Mouse (Mus musculus): ENCODE measurements around the gene Plcl2. TPM values are rescaled to one million over a fixed set of nuclear protein-coding genes. Genes with fewer than 3 reads are reported as not detected.
A peak's percentile ranks its signal among the peaks of the same experiment; 100 is the strongest.

The Plcl2 gene
- polyA plus RNA-seq (2015; fragmentation: Nextera tagmentation; extraction: Ambion mirVana): 4.3 and 4.8 TPM in 2 replicates

DNA sequence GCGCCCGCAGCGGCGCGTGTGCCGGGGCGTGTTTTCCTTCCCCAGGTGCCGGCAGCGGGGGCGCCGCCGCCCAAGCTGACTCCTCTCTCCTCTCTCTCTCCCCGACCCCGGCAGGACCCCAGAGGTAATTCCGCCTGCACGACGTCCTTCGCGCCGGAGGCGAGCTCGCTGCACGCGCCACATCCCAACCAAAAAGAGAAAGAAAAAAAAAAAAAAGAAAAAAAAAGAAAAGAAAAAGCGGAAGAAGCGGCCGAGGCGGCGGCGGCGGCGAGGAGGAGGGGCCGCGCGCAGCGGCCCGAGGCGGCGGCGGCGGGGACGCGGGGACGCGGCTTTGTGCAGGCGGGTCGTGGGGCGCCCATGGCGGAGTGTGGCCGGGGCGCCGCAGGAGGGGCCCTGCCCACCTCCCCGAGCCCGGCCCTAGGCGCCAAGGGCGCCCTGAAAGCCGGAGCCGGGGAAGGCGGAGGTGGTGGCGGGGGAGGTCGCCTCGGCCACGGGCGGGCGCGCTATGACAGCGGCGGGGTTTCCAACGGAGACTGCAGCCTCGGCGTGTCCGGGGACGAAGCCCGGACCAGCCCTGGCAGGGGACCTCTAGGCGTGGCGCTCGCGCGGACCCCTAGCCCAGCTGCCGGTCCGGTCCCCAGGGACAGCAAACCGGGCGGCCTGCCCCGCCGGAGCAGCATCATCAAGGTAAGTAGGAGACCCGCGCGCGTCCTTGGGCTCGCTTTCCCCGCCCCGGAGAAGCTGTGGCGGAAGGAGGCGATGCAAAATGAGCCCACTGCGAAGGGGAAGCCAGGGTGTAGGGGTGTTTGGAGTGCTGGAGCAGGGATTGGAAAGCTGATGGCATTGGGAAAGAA is at the start of gene Plcl2:
TSS of gene Plcl2 (plus strand) at position 153 of the 854 bp plus-strand sequence.
- H3K9ac ChIP-seq (ENCODE audit: low read depth, low read length): peak within 1 kb of the TSS; percentile 83
- TF ChIP-seq CTCF (IDR thresholded peaks at IDR 0.05; ENCODE audit: low read depth): no peak
- no peaks in the 10 kb centered on the region for H3K9me3 ChIP-seq (ENCODE audit: control insufficient read depth)
- under 1% methylated on average over 68 of the region's 95 CpGs for WGBS
- H3K4me2 ChIP-seq (replicated peaks; ENCODE audit: low read depth): peak within 1 kb of the TSS; percentile 90
- peak; percentile 39 for ATAC-seq
- peak within 1 kb of the TSS; percentile 94 for H3K4me3 ChIP-seq (ENCODE audit: low read depth, low read length)
- H3K36me3 ChIP-seq (ENCODE audit: control insufficient read depth, insufficient read depth): no peaks in the 10 kb centered on the region
- no peaks in the 10 kb centered on the region for H3K4me1 ChIP-seq (replicated peaks; ENCODE audit: control insufficient read depth, insufficient read depth, low read length)
- H3K27me3 ChIP-seq (replicated peaks; ENCODE audit: control insufficient read depth, insufficient read depth, low read length): no peaks in the 10 kb centered on the region
- H3K27ac ChIP-seq (ENCODE audit: low read depth, low read length): peak within 1 kb of the TSS; percentile 83

DNA sequence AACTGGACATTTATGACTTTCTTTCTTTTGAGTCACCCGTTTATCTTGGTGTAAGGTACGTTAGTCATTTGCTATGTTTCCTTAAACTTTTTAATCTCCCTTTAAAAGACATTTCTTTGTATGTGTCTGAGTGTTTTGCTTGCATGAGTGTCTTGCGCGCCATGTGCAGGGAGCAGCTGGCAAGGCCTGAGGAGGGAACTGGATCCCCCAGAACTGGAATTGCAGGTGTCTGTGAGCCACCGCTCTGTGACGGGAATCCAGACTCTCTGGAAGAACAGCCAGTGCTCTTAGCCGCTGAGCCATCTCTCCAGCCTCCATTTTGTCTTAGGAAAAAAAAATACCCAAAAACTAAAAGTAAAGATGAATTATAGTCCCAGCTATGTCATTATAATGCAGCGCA is 48.9 kb upstream of the Plcl2 start:
- H3K4me2 ChIP-seq (replicated peaks; ENCODE audit: low read depth): no peak overlapping the region
- WGBS: 68% methylated on average over 8 of the region's 8 CpGs
- H3K36me3 ChIP-seq (ENCODE audit: control insufficient read depth, insufficient read depth): no peaks in the 10 kb centered on the region
- H3K9me3 ChIP-seq (ENCODE audit: control insufficient read depth): no peaks in the 10 kb centered on the region
- no peaks in the 10 kb centered on the region for H3K4me1 ChIP-seq (replicated peaks; ENCODE audit: control insufficient read depth, insufficient read depth, low read length)
- H3K27ac ChIP-seq (ENCODE audit: low read depth, low read length): no peak overlapping the region
- no peaks in the 10 kb centered on the region for H3K27me3 ChIP-seq (replicated peaks; ENCODE audit: control insufficient read depth, insufficient read depth, low read length)
- no peak overlapping the region for H3K4me3 ChIP-seq (ENCODE audit: low read depth, low read length)
- no peak for ATAC-seq
- no peak overlapping the region for H3K9ac ChIP-seq (ENCODE audit: low read depth, low read length)
- no peak for TF ChIP-seq CTCF (IDR thresholded peaks at IDR 0.05; ENCODE audit: low read depth)

DNA sequence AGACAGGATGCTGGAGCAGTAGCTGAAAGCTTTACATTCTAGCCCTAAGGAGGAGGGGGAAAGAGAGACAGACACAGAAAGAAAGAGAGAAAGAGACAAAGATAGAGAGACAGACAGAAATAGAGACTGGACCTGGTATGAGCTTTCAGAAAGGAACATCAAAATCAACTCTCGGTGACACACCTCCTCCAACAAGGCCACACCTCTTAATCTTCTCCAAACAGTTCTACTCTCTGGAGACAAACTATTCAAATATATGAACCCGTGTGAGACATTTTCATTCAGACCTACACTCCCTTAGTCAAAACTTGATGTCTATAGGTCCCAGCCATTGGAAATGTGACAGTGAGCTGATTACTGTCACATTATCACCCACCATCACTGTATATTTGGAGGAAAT is 41.8 kb upstream of the Plcl2 start:
- TF ChIP-seq CTCF (IDR thresholded peaks at IDR 0.05; ENCODE audit: low read depth): no peak
- no peak overlapping the region for H3K27ac ChIP-seq (ENCODE audit: low read depth, low read length)
- H3K4me1 ChIP-seq (replicated peaks; ENCODE audit: control insufficient read depth, insufficient read depth, low read length): no peaks in the 10 kb centered on the region
- no peaks in the 10 kb centered on the region for H3K27me3 ChIP-seq (replicated peaks; ENCODE audit: control insufficient read depth, insufficient read depth, low read length)
- H3K9me3 ChIP-seq (ENCODE audit: control insufficient read depth): no peaks in the 10 kb centered on the region
- H3K36me3 ChIP-seq (ENCODE audit: control insufficient read depth, insufficient read depth): no peaks in the 10 kb centered on the region
- H3K4me3 ChIP-seq (ENCODE audit: low read depth, low read length): no peak overlapping the region
- no peak for ATAC-seq
- WGBS: 83% methylated on average over 2 of the region's 2 CpGs
- no peak overlapping the region for H3K4me2 ChIP-seq (replicated peaks; ENCODE audit: low read depth)
- no peak overlapping the region for H3K9ac ChIP-seq (ENCODE audit: low read depth, low read length)

DNA sequence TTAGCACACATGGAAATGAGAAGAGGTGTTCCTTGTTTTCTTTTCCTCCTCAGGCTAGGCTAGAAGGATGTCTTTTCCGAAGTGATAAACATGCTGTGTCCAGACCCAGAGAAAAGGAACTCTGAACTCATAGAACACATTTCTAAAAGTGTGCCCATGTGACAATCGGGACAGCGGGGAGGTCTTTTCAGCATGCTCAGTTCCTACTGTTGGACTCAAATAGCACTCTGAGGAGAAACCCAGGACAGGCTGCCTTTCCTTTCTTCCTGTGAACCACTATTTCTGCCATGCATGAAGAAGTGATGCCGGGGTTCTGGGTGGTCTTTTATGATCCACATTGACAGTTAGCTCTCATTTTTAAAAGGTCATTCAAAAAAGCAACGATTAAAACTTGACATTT is 40.1 kb upstream of the Plcl2 start:
- 84% methylated on average over 5 of the region's 5 CpGs for WGBS
- no peak for ATAC-seq
- no peak for TF ChIP-seq CTCF (IDR thresholded peaks at IDR 0.05; ENCODE audit: low read depth)

GRCm38 (mm10) chr17:50469543-50470431 is 39.4 kb upstream of the Plcl2 start:
- Histone ChIP-seq H3K36me3 (ENCODE audit: control insufficient read depth, insufficient read depth) (no peaks in the 10 kb centered on the region), H3K9ac (ENCODE audit: low read depth, low read length) (no peak overlapping the region), H3K27ac (ENCODE audit: low read depth, low read length) (peak overlapping the region; percentile 42), H3K27me3 (replicated peaks; ENCODE audit: control insufficient read depth, insufficient read depth, low read length) (no peaks in the 10 kb centered on the region), H3K4me2 (replicated peaks; ENCODE audit: low read depth) (peak overlapping the region; percentile 49), H3K4me1 (replicated peaks; ENCODE audit: control insufficient read depth, insufficient read depth, low read length) (no peaks in the 10 kb centered on the region), H3K4me3 (ENCODE audit: low read depth, low read length) (0 out of 2 replicates have a peak overlapping the region, but pooled peaks have one; percentile 11), H3K9me3 (ENCODE audit: control insufficient read depth) (no peaks in the 10 kb centered on the region)
- ATAC-seq: no peak
- WGBS: 31% methylated on average over 13 of the region's 13 CpGs
- no peak for TF ChIP-seq CTCF (IDR thresholded peaks at IDR 0.05; ENCODE audit: low read depth)

More for the DNA sequence above, 40.1 kb upstream of the Plcl2 start:
- Histone ChIP-seq H3K36me3 (ENCODE audit: control insufficient read depth, insufficient read depth) (no peaks in the 10 kb centered on the region), H3K27ac (ENCODE audit: low read depth, low read length) (no peak overlapping the region), H3K9me3 (ENCODE audit: control insufficient read depth) (no peaks in the 10 kb centered on the region), H3K9ac (ENCODE audit: low read depth, low read length) (no peak overlapping the region), H3K4me1 (replicated peaks; ENCODE audit: control insufficient read depth, insufficient read depth, low read length) (no peaks in the 10 kb centered on the region), H3K4me3 (ENCODE audit: low read depth, low read length) (no peak overlapping the region), H3K27me3 (replicated peaks; ENCODE audit: control insufficient read depth, insufficient read depth, low read length) (no peaks in the 10 kb centered on the region), H3K4me2 (replicated peaks; ENCODE audit: low read depth) (no peak overlapping the region)

Measured in intestine, postnatal 0 days (tissue).